Mouse (Mus musculus): Measurements from ENCODE around the gene I0C0044D17Rik. TPM values are rescaled to one million over a fixed set of nuclear protein-coding genes. Genes with fewer than 3 reads are reported as not detected.
"Not testable (repeated sequence)": the region's sequence is repeated elsewhere in the genome, so short reads cannot be mapped to it uniquely, and the experiment has no call there.

I0C0044D17Rik gene
- not detected for total RNA-seq (2021)

DNA sequence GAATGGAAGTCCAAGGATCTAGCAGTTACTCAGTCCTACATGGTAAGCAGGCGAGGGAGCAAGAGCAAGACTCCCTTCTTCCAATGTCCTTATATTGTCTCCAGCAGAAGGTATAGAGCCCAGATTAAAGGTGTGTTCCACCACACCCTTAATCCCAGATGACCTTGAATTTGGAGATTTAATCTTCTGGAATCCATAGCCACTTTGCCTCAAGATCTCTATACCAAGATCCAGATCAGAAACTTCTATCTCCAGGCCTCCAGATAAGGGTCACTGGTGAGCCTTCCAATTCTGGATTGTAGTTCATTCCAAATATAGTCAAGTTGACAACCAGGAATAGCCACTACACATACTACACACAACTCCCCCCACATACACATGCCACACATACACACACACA is at the start of gene I0C0044D17Rik:
Gene I0C0044D17Rik, minus strand, starts transcription at position 101 of the 400 bp plus-strand sequence.
- intact Hi-C loops (cut with DNase I); DNase-seq (ENCODE audit: extremely low spot score in 1 of 2, low spot score in 2 of 2): not testable (repeated sequence)

GRCm38 (mm10) chr4:98865386-98866237 is 42.0 kb upstream of the I0C0044D17Rik start:
- intact Hi-C loops (cut with DNase I): no loop called here
- DNase-seq (ENCODE audit: extremely low spot score in 1 of 2, low spot score in 2 of 2): peak; percentile 34 to 54

GRCm38 (mm10) chr4:98864546-98864945 is 40.9 kb upstream of the I0C0044D17Rik start:
- no peak for DNase-seq (ENCODE audit: extremely low spot score in 1 of 2, low spot score in 2 of 2)
- intact Hi-C loops (cut with DNase I): no loop called here

DNA sequence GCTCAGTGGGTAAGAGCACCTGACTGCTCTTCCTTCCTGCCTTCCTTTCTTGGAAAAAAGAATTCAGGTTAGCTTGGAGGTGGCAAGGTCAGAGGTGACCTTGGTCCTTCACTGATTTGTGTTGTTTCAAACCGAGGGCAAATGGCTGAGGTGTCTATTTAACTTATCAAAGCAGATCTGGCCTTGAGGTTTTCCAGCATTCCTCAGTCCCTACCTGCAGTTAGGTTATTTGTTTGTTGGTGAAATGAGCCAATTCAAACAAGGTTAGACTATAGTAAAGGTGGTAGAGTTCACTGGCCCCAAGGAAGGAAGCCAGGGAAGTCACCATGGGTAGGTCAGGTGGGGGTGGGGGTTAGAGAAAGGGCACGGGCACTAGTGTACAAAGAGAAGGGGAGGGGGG is 40.5 kb upstream of the I0C0044D17Rik start:
- no peak for DNase-seq (ENCODE audit: extremely low spot score in 1 of 2, low spot score in 2 of 2)
- intact Hi-C loops (cut with DNase I): no loop called here

DNA sequence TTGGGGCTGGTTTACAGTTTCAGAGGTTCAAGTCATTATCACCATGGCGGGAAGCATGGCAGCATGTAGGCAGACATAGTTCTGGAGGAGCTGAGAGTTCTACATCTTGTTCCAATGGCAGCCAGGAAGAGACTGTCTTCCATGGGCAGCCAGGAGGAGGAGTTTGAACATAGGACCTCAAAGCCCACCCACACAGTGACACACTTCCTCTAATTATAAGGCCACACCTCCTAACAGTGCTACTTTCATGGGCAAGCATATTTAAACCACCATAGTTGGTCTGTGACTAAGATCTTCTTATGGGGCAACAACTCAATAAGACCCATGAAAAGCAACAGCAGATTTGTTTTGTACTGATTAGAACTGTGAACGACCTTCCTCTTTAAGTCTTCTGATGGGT is 39.8 kb upstream of the I0C0044D17Rik start:
- no peak for DNase-seq (ENCODE audit: extremely low spot score in 1 of 2, low spot score in 2 of 2)
- intact Hi-C loops (cut with DNase I): no loop called here

GRCm38 (mm10) chr4:98858151-98858855 is 34.7 kb upstream of the I0C0044D17Rik start:
- DNase-seq (ENCODE audit: extremely low spot score in 1 of 2, low spot score in 2 of 2): no peak
- intact Hi-C loops (cut with DNase I): no loop called here

GRCm38 (mm10) chr4:98857037-98857648 is 33.5 kb upstream of the I0C0044D17Rik start:
- DNase-seq (ENCODE audit: extremely low spot score in 1 of 2, low spot score in 2 of 2): no peak
- intact Hi-C loops (cut with DNase I): no loop called here

DNA sequence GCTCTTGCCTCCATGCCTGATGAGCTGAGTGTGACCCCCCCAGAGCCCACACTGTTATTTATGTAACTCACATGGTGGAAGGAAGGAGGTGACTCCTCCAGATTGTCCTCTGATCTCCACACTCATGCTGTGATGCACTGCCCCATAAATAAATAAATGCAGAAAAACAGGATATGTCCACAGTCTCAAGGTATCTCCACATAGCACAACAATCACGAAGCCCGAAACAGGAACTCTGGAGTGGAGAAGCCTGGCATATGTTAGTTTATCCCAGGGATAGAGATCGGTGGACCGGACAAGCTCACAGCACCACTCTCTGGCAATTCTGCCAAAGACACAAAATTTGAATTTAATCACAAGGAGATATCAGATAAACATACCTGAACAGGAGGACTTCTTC is 30.3 kb upstream of the I0C0044D17Rik start:
- intact Hi-C loops (cut with DNase I): no loop called here
- DNase-seq (ENCODE audit: extremely low spot score in 1 of 2, low spot score in 2 of 2): no peak

GRCm38 (mm10) chr4:98850485-98850884 is 26.8 kb upstream of the I0C0044D17Rik start:
- intact Hi-C loops (cut with DNase I); DNase-seq (ENCODE audit: extremely low spot score in 1 of 2, low spot score in 2 of 2): not testable (repeated sequence)

DNA sequence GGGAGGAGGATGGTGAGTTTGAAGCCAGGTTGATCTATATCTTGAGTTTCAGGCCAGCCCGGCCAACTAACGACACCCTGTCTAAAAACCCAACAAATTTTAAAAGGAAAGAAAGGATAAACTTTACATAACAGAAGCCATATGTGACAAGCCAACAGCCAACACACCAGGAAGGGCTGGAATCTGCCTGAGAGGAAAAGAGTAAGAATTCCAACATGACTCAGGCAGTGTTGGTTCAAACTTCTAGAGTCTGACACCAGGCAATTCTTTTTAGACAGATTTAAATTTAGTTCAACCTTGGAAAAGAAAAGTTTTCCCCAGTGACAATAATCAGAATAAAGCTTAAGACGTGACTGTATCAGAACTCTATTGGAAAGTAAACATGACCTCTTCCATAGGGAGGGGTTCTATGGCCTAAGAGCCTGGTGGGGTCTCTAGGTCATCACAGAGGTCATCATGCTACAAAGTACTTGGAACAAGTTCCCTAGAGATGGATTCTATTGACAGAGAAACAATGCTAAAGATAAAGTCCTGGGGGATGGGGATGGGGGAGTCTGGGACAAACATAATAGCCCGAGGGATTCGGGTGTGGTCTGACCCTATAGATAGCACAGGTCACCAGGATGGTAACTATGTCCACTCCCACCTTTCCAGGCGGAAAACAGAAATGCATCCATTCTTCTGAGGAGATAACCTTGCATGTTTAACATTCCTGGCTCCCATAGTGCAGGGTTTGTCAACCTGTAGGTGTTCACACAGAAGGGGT is 23.7 kb upstream of the I0C0044D17Rik start:
- DNase-seq (ENCODE audit: extremely low spot score in 1 of 2, low spot score in 2 of 2): no peak
- intact Hi-C loops (cut with DNase I): no loop called here

- no peak for DNase-seq (ENCODE audit: extremely low spot score in 1 of 2, low spot score in 2 of 2)
Measured at GRCm38 (mm10) chr4:98846396-98846795, 22.8 kb upstream of the I0C0044D17Rik start.

GRCm38 (mm10) chr4:98845687-98846125 is 22.1 kb upstream of the I0C0044D17Rik start:
- no peak for DNase-seq (ENCODE audit: extremely low spot score in 1 of 2, low spot score in 2 of 2)
- intact Hi-C loops (cut with DNase I): no loop called here

More at GRCm38 (mm10) chr4:98846396-98846795, 22.8 kb upstream of the I0C0044D17Rik start:
- intact Hi-C loops (cut with DNase I): no loop called here

DNA sequence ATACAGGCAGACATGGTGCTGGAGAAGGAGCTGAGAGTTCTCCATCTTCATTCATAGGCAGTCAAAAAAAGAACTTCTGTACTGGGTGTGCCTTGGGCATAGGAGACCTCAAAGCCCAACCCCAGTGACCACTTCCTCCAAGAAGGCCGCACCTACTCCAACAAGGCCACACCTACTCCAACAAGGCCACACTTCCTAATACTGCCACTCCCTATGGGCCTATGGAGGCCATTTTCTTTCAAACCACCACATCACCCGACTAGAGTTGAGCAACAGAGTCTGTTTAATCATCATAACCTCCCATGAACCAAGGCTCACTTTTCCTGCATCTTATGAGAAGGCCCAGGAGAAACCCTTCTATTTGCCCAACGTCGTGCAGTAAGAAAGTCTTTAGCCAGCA is 21.6 kb upstream of the I0C0044D17Rik start:
- intact Hi-C loops (cut with DNase I): no loop called here
- no peak for DNase-seq (ENCODE audit: extremely low spot score in 1 of 2, low spot score in 2 of 2)

GRCm38 (mm10) chr4:98843906-98844597 is 20.4 kb upstream of the I0C0044D17Rik start:
- no peak for DNase-seq (ENCODE audit: extremely low spot score in 1 of 2, low spot score in 2 of 2)
- intact Hi-C loops (cut with DNase I): no loop called here

- DNase-seq (ENCODE audit: extremely low spot score in 1 of 2, low spot score in 2 of 2); intact Hi-C loops (cut with DNase I): not testable (repeated sequence)
Measured at GRCm38 (mm10) chr4:98841251-98841650, 17.6 kb upstream of the I0C0044D17Rik start.

- intact Hi-C loops (cut with DNase I): no loop called here
- DNase-seq (ENCODE audit: extremely low spot score in 1 of 2, low spot score in 2 of 2): no peak
Measured at GRCm38 (mm10) chr4:98840526-98840925, 16.9 kb upstream of the I0C0044D17Rik start.

- DNase-seq (ENCODE audit: extremely low spot score in 1 of 2, low spot score in 2 of 2): no peak
- intact Hi-C loops (cut with DNase I): no loop called here
Measured at GRCm38 (mm10) chr4:98838913-98839312, 15.3 kb upstream of the I0C0044D17Rik start.
